Mouse (Mus musculus) left cerebral cortex, adult 8-10 months (tissue): Measurements from ENCODE around the gene Por. TPM values are rescaled to one million over a fixed set of nuclear protein-coding genes. Genes with fewer than 3 reads are reported as not detected.

ENCODE experiments used
- DNase-seq, 2 experiments: peaks; one replicate each; pipeline ENCODE4 v3.0.0; 2022; ENCODE audit warnings: low spot score in 2 of 2
- total RNA-seq, 4 experiments: library from RNA; stranded (reverse); gene quantifications; 2 replicates each; pipeline ENCODE4 v1.2.4; 2022

Gene Por
- total RNA-seq = 100 to 1,000 TPM in 1 of 4 experiments, 10 to 100 TPM in 3; 82.4 to 100 (median 95.4) TPM

DNA sequence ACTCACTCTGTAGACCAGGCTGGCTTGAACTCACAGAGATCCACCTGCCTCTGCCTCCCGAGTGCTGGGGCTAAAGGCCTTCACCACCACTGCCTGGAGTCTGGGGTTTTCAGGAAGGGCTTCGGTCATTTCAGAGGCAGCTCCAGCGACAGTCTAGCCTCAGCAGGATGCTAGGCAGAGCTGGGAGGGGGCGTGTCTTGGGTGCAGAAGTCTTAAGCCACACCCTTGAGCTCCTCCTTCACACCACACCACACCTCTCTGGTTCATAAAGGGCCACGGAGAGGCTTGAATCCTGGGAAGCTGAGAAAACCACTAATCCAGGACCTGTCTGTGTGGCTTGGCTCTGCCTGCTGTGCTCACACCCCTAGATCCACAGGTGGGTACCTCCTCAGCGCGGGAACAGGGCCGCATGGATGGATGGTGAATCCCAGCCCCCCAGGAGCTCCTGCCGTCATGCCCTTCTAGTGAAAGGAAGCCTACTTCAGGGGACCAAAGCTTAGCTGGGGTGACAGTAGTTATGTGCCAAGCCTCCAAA lies at the start of gene Por:
Gene Por, plus strand, starts transcription at position 293 of the 535 bp plus-strand sequence.
- DNase-seq = no peak

DNA sequence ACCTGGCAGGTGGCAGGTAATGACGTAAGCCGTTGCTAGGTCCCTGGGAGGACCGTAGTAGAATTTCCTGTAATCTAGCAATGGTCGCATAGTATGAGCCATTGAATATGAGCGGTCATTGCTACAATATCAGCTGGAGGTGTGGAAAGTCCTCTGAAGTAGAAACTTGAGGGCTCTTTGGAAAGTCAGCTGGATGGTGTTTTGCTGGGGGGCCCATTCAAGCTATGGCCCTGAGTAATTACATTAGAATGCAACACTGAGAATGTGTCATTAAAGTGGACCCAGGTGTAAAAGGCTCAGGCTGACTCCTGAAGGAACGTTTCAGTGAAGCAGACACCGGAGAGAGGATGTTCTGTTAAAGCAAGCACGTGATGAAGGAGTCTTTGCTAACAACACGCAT lies 49.3 kb upstream of the Por start:
- no peak for DNase-seq

DNA sequence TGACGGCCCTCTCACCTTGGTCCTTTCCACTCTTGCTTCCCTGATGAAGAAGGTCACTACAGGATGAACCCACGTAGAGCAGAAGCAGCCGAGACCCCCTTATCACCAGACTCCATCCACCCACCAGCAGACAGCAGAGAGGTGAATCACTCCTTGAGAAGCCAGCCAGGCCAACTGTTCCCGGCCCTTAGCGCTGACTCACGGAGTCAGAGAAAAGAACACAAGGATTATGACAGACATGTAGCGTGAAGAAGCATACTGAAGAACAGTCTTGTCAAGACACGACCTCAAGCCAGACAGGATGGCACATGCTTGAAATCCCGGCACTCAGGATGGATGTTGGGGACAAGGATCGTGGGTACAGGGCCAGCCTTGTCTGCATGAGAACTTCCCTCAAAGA lies 48.1 kb upstream of the Por start:
- DNase-seq = no peak

DNA sequence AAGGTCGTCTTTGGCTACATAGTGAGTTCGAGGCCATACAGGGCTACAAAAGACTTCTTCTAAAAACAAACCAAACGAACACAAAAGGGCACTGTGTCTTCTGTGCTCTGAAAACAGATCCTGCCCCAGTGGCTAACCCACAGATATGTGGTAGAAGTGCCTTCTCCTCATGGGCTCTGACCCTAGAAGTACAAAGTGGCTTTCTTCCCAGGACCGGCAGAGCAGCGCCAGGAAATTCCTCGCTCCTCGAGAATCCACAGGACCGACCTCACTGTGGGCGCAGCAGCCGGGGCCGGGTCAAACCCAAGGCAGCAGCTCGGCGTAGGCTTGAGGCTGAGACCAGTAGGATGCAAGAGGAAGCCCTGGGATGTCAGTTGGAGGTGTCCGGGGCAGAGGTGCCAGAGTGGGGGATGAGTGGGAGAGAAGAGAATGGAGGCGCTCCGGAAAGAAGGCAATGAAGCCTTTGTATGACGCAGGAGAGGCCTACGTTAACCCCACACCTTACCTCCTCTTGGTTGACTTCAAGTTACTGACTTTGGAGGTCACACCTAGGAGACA lies 46.7 kb upstream of the Por start:
- no peak for DNase-seq

DNA sequence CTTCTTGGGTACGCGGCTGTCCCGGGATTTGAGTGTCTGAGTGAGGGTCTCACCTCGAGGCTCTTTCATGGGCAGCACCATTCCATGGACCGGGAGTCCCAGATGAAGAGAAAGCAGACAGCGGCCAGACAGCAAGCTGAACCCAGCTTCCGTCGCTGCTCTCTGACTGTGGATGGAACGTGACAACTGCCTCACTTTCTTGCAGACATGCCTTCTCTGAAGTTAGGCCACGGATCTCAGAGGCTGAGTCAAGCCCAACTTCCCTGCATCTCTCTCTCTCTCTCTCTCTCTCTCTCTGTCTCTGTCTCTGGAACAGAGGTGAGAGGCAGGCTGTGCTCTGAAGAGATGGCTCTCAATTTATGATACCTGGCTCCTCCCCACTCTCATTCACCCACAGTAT lies 40.9 kb upstream of the Por start:
- no peak for DNase-seq

DNA sequence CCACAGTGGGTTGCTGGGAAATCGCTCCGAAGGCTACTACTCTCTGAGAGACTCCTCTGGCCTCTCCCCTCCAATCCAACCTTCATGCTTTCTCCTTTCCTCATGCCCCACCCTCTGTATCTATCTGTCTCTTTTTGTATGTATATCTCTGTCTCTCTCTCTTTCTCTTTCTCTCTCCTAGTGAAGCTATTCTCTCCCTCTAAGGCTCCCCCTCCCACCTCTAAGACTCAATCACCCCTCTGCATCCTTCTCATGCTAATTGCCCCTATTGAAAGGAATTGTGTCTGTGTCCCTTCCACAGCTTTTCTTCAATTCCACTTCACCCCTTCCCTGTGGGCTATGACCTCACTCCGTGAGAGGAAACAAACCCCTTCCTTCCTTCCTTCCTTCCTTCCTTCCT lies 40.4 kb upstream of the Por start:
- no peak for DNase-seq

DNA sequence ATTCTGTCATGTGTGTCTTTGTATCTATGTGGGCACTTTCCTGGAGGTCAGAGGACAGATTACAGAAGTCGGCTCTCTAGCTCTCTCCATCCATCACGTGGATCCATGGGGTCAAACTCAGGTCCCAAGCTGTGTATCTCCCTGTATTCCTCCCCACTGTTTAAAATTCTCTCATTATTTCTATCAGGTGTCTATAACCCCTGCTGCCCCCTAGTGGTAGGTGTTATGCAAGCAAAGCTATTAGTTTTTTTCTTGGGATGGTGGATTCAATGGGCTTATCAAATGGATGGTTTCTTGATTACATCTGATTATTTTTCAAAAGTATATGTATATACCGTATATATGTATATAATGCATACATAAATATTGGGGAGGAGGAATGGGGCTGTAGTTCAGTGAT lies 39.2 kb upstream of the Por start:
- DNase-seq = no peak

DNA sequence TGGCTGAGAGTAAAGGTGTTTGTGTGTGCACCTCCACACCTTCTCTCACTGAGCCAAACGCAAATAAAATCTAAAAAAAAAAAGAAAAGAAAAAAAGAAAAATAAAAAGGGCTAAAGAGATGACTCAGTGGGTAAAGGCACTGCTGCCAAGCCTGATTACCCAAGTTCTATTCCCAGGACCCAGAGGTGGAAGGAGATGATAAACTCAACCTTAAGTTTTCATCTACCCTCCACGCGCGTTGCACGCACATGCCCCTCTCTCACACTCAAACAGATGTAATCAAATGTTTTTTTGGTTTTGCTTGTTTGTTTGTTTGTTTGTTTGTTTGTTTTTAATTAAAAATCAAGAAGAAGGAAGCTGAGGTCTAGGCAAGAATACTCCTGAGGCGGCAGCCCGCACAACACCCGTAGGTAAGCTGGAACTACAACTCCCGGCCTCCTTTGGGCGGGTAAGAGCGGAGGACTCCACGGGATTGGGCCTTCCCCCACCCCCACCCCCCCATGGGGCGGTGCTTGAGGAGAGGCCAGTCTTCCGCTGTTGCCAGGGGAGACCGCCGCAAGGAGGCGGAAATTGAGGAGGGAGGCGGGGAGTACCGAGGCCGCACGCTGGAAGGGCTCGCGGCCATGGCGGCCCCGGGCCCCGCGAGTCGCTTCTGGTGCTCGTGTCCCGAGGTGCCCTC lies 37.6 kb upstream of the Por start, which contains the start of gene Rhbdd2:
Gene Rhbdd2, plus strand, starts transcription at position 502 of the 680 bp plus-strand sequence.
- DNase-seq = peak; percentile 85 to 96

DNA sequence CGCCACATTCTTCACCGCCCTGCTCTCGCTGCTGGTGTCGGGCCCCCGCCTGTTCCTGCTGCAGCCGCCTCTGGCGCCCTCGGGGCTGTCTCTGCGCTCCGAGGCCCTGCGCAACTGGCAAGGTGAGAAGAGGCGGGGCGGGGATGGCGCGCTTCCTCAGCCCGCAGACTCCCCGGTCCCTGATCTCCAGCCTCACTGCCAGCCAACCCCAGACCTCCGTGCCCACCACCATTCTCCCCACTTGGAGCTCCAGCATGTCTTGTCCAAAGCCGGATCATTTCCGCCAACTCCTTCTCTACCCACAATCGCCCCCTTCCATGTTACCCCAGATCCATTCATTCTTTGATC lies 37.1 kb upstream of the Por start:
- no peak for DNase-seq

DNA sequence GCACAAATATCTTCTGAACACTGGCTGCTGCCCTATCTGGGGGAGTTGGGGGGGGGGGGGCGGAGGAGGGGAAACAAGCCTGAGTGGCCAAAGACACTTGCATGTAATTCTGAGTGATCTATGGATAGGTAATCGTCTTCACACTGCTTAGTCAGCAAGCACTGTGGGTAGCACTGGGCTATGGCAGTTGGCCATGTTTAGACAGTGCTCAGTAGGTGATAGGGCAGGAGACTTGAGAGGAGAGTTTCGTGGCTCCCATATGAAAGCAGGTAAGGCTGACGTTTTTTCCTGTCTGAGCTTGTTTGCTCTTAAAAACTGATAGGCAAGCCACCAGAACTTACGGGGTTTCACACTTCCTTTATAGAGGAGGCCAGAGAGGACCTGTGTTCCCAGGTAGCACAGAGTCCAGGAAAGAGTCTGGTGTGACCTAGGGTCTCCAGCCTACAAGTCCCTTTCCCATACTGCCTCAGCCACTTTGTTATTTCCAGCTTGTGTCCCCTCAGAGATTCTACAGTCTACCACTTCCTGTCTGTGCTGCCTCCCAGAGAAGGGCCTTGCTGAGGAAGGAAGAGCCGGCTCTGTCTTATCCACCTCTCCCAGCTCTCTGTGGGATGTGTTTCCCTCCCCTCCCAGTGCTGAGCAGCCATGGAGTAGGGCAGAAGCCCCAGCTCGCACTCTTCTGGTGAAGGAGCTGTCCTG lies 29.9 kb upstream of the Por start:
- no peak for DNase-seq

DNA sequence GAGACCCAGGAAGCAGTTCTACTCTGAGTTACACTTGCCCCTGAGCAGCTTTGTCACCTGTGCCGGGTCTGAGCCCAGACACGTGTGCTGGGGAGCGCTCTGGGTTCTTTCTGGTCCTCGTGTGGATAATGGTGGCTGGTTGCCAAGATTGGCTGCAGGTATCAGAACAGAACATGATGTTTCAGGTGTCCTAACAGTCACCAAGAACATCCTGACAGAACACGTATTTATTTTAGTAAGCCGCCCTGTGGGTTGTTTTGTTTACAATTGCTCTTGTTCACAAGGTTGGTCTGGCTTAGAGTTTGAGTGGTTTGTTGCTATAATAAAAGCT lies 29.4 kb upstream of the Por start:
- no peak for DNase-seq

DNA sequence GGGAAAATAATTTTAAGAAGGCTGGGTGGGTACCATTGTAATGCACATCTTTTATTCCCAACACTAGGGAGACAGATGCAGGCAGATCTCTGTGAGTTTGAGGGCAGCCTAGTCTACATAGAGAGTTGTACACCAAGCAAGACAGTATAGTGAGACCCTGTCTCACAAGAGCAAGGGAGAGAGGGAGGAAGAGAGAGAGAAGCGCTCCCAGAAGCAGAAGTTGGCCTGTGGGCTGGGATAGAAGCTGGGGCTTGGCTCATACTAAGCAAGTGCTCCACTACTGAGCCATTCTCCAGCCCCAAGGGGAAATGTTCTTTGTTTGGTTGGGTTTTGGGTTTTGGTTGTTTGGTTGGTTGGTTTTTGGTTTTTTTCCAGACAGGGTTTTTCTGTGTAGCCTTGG lies 28.8 kb upstream of the Por start:
- DNase-seq = no peak

DNA sequence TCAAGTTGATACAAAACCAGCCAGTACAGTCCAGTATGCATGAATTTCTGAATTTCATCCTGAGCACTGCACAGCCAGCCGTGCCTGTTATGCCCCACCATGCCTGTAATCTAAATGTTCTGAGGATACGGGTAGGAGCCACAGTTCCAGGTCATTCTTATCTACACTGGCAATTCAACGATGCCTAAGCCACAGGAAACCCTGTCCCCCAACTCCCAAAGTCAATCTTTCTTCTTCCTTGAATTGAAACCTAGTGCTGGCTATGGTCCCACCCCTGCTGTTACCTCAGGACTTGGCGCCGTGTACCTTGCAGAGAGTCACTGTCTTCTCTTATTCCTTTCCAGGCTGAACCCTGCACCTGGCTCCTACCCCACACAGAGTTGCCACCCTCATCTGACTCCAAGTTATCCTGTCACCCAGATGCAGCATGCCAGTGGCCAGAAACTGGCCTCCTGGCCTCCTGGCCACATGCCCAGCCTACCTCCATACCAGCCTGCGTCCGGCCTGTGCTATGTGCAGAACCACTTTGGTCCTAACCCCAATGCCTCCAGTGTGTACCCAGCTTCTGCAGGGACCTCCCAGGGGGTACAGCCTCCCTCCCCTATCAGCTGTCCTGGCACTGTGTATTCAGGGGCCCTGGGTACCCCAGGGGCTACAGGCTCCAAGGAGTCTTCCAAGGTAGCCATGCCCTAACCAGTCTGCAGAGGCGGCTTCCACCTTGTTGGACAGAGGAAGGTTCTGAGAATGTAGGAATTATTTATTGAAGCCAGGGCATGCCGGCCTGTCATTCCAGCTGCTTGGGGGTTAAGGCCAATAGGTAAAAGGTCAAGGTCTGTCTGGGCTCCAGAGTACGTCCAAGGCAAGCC lies 26.9 kb upstream of the Por start:
- no peak for DNase-seq

DNA sequence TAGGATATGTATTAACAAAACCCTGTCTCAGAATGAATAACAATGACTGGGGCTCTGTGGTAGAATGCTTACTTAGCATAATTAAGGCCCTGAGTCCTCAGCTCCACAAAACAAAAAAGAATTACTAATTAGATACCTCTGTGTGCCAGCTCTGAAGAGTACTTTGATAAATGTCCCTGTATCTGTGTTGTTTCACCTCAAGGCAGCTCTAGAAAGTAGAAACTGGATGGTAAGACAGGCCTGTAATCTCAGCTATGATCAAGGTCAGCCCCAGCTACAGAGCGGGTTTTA lies 26.3 kb upstream of the Por start:
- DNase-seq = no peak

DNA sequence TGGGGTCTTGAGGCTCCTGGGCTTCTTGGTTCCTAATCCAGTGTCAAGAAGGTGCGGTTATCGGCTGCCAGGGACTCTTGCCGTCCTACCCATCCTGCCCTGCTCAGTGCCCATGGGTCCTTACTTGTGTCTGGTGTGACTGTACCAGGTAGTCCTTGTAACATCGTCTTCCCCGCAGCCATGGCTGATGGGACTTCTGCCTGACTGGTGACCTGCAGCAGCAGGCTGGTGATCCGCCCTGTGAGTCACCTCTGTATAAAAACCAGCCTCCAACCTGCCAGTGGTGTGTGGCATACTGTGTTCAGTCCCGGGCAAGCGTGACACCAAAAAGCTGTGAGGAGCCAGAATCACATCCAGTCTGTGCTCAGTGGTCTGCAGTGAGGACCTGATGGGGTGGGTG lies 26.0 kb upstream of the Por start:
- DNase-seq = no peak

DNA sequence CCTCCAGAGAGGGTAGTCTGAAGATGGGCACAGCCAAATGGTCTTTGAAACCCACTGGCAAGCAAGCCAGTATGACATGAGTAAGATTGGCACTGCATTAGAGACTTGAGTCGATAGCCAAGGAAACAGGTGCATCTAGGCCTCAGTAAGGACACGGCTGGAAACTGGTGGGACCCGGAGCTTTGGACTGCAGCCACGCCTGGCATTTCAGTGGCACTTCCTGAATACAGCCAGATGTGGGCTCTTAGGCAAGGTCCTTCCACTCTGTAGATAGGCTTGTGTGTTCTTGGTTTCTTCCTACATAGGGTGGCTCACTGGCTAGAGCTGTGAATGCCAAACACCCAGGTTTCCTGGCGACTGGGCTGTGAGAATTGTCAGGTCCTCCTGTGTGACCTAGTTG lies 24.5 kb upstream of the Por start:
- no peak for DNase-seq

DNA sequence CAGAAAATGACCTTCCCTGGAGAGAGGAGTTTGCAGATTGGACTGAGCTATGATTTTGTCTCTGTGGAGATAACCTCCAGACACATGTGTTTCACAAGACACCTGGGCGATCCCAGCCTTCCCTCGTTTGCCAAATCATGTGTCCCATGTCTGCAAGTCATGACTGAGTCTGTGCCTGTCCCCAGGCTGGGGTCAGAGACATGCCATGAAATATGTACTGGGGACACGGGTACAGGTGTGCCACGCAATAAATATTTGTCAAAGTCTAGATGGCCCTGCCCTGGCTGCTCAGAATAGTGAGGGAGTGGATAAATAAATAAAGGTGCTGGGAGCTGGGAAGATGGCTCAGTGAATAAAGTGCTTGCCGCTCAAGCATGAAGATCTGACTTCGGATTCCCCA lies 23.8 kb upstream of the Por start:
- no peak for DNase-seq

DNA sequence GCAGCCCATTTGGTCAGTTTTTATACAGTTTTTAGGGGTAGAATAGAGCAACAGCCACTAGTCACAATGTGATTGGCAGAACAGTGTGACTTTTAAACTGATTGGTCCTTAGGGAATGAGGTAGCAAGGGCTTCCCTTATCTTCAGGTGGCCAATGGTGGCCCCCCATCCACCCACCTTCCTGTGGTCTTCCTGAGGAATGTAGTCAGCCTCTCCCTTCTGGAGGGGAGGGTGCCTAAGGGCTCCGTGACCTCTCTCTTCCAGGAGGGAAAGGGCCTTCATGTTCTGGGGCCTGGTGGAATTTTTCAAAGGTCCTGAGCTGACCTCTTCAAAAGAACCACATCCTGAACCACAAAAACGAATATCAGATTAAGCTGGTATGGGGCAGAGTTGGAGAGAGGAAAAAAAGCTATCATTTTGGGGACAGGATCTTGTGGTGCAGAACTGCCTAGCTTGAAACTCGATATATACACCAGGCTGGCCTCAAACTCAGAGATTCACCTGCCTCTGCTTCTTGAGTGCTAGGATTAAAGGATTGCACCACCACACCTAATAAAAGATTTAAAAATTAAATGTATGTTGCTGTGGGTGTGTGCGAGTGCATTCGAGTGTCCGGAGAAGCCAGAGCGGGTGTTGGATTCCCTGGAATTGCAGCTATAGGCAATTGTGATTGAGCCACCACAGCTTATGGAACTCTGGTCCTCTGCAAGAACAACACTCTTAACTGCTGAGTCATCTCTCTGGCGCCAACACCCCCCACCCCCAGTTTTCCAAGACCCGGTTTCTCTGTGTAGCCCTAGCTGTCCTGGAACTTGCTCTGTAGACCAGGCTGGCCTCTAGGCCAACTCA lies 21.1 kb upstream of the Por start:
- DNase-seq = no peak

DNA sequence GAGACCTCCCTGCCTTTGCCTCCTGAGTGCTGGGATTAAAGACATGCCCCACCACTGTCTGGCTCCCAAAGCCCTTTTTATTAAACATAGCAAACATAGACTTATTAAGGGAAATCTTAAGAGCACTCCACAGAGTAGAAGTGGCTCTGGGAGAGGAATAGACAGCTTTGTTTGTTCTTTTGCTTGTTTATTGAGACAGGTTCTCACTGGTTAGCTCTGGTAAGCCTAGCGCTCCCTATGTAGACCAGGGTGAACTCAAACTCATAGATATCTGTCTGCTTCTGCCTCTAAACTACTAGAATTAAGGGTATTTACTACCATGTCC lies 20.6 kb upstream of the Por start:
- no peak for DNase-seq

DNA sequence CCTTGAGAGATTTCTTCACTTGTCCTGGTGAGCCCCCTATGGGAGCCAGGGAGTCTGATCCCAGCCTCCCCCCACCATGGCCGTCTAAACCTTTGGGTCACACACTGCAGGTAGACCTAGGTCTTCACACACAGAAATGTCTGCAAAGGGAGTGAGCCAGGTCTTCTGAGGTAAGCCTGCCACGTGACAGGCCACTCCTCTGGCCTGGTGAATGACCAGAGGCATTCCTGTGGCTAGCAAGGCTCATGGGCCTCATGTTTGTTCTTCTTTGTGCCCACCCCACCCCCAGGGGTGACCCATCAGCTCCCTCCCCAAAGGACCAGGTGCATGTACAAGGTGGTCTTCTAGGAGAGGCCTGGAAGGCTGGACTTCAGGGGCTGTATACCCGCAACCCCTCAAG lies 18.3 kb upstream of the Por start:
- no peak for DNase-seq

DNA sequence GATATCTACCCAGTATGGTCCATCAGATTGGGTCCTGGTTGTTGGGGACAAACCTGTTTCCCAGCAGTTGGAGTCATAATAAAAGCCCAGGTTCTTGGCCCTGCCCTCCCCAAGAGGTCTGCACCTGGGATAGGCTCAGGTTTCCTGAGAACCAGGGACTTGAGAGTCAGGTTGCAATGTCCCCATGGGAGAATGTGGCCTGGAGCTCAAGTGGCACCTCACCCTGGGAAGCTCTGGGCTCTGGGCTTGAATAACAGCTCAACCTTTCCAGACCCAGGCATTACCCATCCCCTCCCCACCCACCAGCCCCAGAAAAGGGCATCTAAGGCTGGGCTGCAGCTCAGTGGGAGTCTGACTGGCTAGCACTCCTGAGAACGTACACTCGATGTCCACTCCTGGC lies 16.6 kb upstream of the Por start:
- DNase-seq = no peak
